Mouse (Mus musculus) bone marrow, adult 2 months (tissue): ENCODE data around the gene 2610507B11Rik. TPM values are rescaled to one million over a fixed set of nuclear protein-coding genes. Genes with fewer than 3 reads are reported as not detected.
"Not testable (repeated sequence)": the region's sequence is repeated elsewhere in the genome, so short reads cannot be mapped to it uniquely, and the experiment has no call there.

ENCODE experiments used
- H3K27ac ChIP-seq: fragments of 200-500 bp; 2 replicates; pipeline ENCODE4 v1.5.1; 2012; ENCODE audit warnings: low read depth, mild to moderate bottlenecking, control low read depth, inconsistent platforms, low read length; ENCODE audit not compliant: control insufficient read depth, poor library complexity, insufficient read depth
- H3K4me1 ChIP-seq: fragments of 200-500 bp; 2 replicates; pipeline ENCODE4 v1.6.1; 2011; ENCODE audit warnings: low read length; ENCODE audit not compliant: control insufficient read depth, insufficient read depth
- H3K4me3 ChIP-seq: fragments of 200-500 bp; replicated peaks from 2 replicates; pipeline ENCODE3; 2011; ENCODE audit warnings: mild to moderate bottlenecking, low read depth, low read length, control low read depth; ENCODE audit not compliant: control insufficient read depth
- CTCF ChIP-seq: fragments of 200-500 bp; IDR thresholded peaks from 2 replicates; pipeline ENCODE4 v1.5.1; 2011; ENCODE audit warnings: low read length, control low read depth; ENCODE audit not compliant: control insufficient read depth, insufficient read depth
- POLR2A ChIP-seq: fragments of 200-500 bp; IDR thresholded peaks from 2 replicates; pipeline ENCODE4 v1.6.1; 2011; ENCODE audit warnings: low read depth, mild to moderate bottlenecking, control low read depth, low read length, borderline replicate concordance; ENCODE audit not compliant: control insufficient read depth
- WGBS: fragments of 180-500 bp; shearing (Covaris S2); methylation state at CpG from one replicate; pipeline ENCODE4 v1.1.7; 2018; 5-methylcytosine and 5-hydroxymethylcytosine counted together
- polyA plus RNA-seq: library from polyadenylated mRNA; stranded (reverse); fragments of >200 nt; gene quantifications from 2 replicates; pipeline ENCODE4 v1.2.4, GENCODE M21; 2011; ENCODE audit warnings: low replicate concordance; ENCODE audit not compliant: missing spikeins, insufficient read depth, insufficient read length

Gene 2610507B11Rik
- polyA plus RNA-seq, 1 experiment: 50.3 TPM

GRCm38 (mm10) chr11:78265571-78265970, 4.0 kb downstream of the 2610507B11Rik start:
- Histone ChIP-seq H3K27ac (no peak overlapping the region), H3K4me3 (no peak overlapping the region), H3K4me1 (no peaks in the 10 kb centered on the region; the same call in 1 of the 2 replicates)
- WGBS: 93% methylated on average over 6 of the region's 6 CpGs
- no peak for TF ChIP-seq POLR2A
- no peak for TF ChIP-seq CTCF

- WGBS: 93% methylated on average over 13 of the region's 13 CpGs
- no peak overlapping the region for H3K27ac ChIP-seq
These were observed 10.4 kb downstream of the 2610507B11Rik start for GRCm38 (mm10) chr11:78271986-78272385.

GRCm38 (mm10) chr11:78275596-78275995, 14.0 kb downstream of the 2610507B11Rik start:
- no peaks in the 10 kb centered on the region; the same call in 1 of the 2 replicates for H3K4me1 ChIP-seq
- no peak overlapping the region for H3K4me3 ChIP-seq
- TF ChIP-seq CTCF: no peak
- no peak for TF ChIP-seq POLR2A
- no peak overlapping the region for H3K27ac ChIP-seq
- WGBS: 97% methylated on average over 1 of the region's 1 CpGs

More at GRCm38 (mm10) chr11:78271986-78272385, 10.4 kb downstream of the 2610507B11Rik start:
- no peak for TF ChIP-seq POLR2A
- TF ChIP-seq CTCF: no peak
- H3K4me3 ChIP-seq: no peak overlapping the region
- no peaks in the 10 kb centered on the region for H3K4me1 ChIP-seq

GRCm38 (mm10) chr11:78276169-78276568, 14.6 kb downstream of the 2610507B11Rik start:
- peak; percentile 22; the same call in 1 of the 2 replicates for TF ChIP-seq CTCF
- not testable (repeated sequence) for H3K27ac ChIP-seq, H3K4me3 ChIP-seq, H3K4me1 ChIP-seq
- 84% methylated on average over 4 of the region's 4 CpGs for WGBS

- no peak overlapping the region for H3K27ac ChIP-seq
- 77% methylated on average over 7 of the region's 7 CpGs for WGBS
- H3K4me3 ChIP-seq: no peak overlapping the region
- no peak for TF ChIP-seq POLR2A
- TF ChIP-seq CTCF: no peak
- H3K4me1 ChIP-seq: no peaks in the 10 kb centered on the region; the same call in 1 of the 2 replicates
These were observed 17.3 kb downstream of the 2610507B11Rik start for GRCm38 (mm10) chr11:78278853-78279252.

- WGBS: 77% methylated on average over 4 of the region's 4 CpGs
- TF ChIP-seq CTCF: no peak
- TF ChIP-seq POLR2A: no peak
- Histone ChIP-seq H3K4me1 (no peaks in the 10 kb centered on the region; the same call in 1 of the 2 replicates), H3K4me3 (no peak overlapping the region), H3K27ac (no peak overlapping the region)
These were observed 18.0 kb downstream of the 2610507B11Rik start for GRCm38 (mm10) chr11:78279586-78279985.

- 85% methylated on average over 7 of the region's 7 CpGs for WGBS
- H3K4me3 ChIP-seq: no peak overlapping the region
- H3K27ac ChIP-seq: no peak overlapping the region
- no peak for TF ChIP-seq POLR2A
- TF ChIP-seq CTCF: no peak
- no peaks in the 10 kb centered on the region for H3K4me1 ChIP-seq
These were observed 27.7 kb downstream of the 2610507B11Rik start for GRCm38 (mm10) chr11:78289146-78289763.

- H3K4me1 ChIP-seq: no peaks in the 10 kb centered on the region
- H3K4me3 ChIP-seq: no peak within 1 kb of the TSS
- no peak for TF ChIP-seq POLR2A
- TF ChIP-seq CTCF: no peak
- WGBS: 93% methylated on average over 4 of the region's 4 CpGs
- no peak within 1 kb of the TSS for H3K27ac ChIP-seq
These were observed 29.1 kb downstream of the 2610507B11Rik start, which contains the start of gene BC030499 for GRCm38 (mm10) chr11:78290654-78291053. BC030499 (plus strand) TSS chr11:78290841.

GRCm38 (mm10) chr11:78294585-78294984, 33.0 kb downstream of the 2610507B11Rik start:
- no peaks in the 10 kb centered on the region for H3K4me1 ChIP-seq
- H3K4me3 ChIP-seq: no peak overlapping the region
- WGBS: 88% methylated on average over 6 of the region's 6 CpGs
- no peak for TF ChIP-seq CTCF
- no peak for TF ChIP-seq POLR2A
- no peak overlapping the region for H3K27ac ChIP-seq
